Mouse (Mus musculus): ENCODE results near the gene Olfr1168. TPM values are rescaled to one million over a fixed set of nuclear protein-coding genes. Genes with fewer than 3 reads are reported as not detected.
"Not testable (repeated sequence)": the region's sequence is repeated elsewhere in the genome, so short reads cannot be mapped to it uniquely, and the experiment has no call there.

The Olfr1168 gene
- not detected in 2 replicates for polyA plus RNA-seq (2012; rRNA removed)

DNA sequence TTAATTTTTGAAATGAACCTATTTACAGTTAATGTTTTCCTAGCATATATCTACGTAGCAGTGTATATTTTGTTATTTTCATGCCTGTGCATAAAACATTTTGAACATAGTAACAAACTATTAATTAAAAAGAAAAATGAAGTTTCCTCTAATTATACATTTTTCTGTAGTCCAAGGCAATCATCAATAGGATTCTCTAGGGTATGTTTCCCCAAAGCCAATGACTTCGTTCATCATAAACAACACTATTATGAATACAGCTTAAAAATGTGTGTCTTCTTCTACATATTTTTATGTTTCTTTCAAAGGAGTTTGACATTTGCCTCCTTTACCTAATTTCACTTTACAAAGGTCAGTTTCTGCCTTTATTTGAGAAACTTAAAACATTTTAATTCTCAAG, at the start of gene Olfr1168:
Gene Olfr1168, plus strand, starts transcription at position 301 of the 400 bp plus-strand sequence.
- no peak for DNase-seq (ENCODE audit: low read depth)

DNA sequence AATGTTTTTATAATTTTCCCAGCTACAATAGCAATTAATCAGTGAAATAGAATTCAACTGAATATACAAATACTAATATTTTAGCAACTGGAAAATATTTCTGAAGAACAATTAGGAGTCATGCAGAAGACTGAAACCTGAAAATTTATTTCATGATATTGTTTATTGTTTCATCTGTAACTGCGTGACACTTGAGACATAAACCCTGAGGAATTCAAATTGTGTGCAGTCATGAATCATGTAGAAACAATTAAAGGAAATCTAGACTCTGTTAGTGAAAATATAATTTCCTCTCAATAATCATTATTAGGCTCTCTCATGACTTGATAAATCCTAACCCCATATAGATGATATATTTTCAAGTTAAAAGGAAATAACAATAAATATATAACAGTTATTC, 26.6 kb upstream of the Olfr1168 start, which contains the start of gene Olfr1167:
Gene Olfr1167, minus strand, starts transcription at position 101 of the 400 bp plus-strand sequence.
- DNase-seq (ENCODE audit: low read depth): not testable (repeated sequence)

DNA sequence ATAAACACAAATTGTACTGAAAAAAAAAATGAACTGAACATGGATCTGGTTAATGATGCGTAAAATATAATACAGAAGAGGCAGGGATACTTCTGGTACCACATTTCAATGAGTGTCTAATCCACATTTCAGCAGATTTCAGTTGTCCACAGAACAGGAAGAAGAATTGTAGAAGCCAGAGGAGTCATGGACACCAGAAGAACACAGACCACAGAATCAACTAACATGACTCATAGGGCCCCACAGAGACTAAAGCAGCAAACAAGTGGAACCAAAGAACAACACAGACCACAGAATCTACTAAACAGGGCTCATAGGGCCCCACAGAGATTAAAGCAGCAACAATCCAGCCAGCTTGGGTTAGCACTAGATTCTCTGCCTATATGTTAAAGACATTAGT, 39.1 kb downstream of the Olfr1168 start:
- no peak for DNase-seq (ENCODE audit: low read depth)

DNA sequence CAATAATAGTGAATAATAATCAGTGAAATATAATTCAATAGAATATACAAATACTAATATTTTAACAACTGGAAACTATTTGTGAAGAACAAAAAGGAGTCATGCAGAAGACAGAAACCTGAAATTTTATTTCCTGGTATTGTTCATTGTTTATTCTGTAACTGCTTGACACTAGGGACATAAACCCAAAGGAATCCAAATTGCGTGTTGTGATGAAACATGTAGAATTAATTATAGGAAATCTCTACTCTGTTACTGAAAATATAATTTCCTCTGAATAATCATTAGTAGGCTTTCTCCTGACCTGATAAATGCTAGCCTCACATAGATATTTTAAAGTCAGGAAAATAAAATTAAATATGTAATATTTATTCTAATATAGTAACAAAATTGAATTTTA, 46.6 kb downstream of the Olfr1168 start, which contains the start of gene Olfr1170:
Gene Olfr1170, minus strand, starts transcription at position 101 of the 400 bp plus-strand sequence.
- DNase-seq (ENCODE audit: low read depth): no peak

Other genes with a start within 250 kb of the Olfr1168 start
- not detected in 2 replicates for gene Olfr1155, start 236.7 kb upstream of the Olfr1168 start, polyA plus RNA-seq (2012; rRNA removed)
- not detected in 2 replicates for gene Olfr1156, start 228.8 kb upstream of the Olfr1168 start, polyA plus RNA-seq (2012; rRNA removed)
- gene Olfr1157, start 213.6 kb upstream of the Olfr1168 start, polyA plus RNA-seq (2012; rRNA removed): not detected in 2 replicates
- not detected in 2 replicates for gene Olfr74, start 207.2 kb upstream of the Olfr1168 start, polyA plus RNA-seq (2012; rRNA removed)
- not detected in 2 replicates for gene Olfr1158, start 191.8 kb upstream of the Olfr1168 start, polyA plus RNA-seq (2012; rRNA removed)
- not detected in 2 replicates for gene Olfr1160, start 173.6 kb upstream of the Olfr1168 start, polyA plus RNA-seq (2012; rRNA removed)
- not detected in 2 replicates for gene Olfr1161, start 159.1 kb upstream of the Olfr1168 start, polyA plus RNA-seq (2012; rRNA removed)
- not detected in 2 replicates for gene Olfr73, start 144.2 kb upstream of the Olfr1168 start, polyA plus RNA-seq (2012; rRNA removed)
- gene Olfr1162, start 130.8 kb upstream of the Olfr1168 start, polyA plus RNA-seq (2012; rRNA removed): not detected in 2 replicates
- not detected in 2 replicates for gene Olfr1163, start 110.0 kb upstream of the Olfr1168 start, polyA plus RNA-seq (2012; rRNA removed)
- gene Olfr1164, start 87.9 kb upstream of the Olfr1168 start, polyA plus RNA-seq (2012; rRNA removed): not detected in 2 replicates
- not detected in 2 replicates for gene Olfr1166, start 53.6 kb upstream of the Olfr1168 start, polyA plus RNA-seq (2012; rRNA removed)
- gene Olfr1167, start 26.7 kb upstream of the Olfr1168 start, polyA plus RNA-seq (2012; rRNA removed): not detected in 2 replicates
- not detected in 2 replicates for gene Olfr1170, start 46.5 kb downstream of the Olfr1168 start, polyA plus RNA-seq (2012; rRNA removed)
- not detected in 2 replicates for gene Olfr1173, start 98.0 kb downstream of the Olfr1168 start, polyA plus RNA-seq (2012; rRNA removed)
- gene Olfr1174-ps, start 133.3 kb downstream of the Olfr1168 start, polyA plus RNA-seq (2012; rRNA removed): not detected in 2 replicates
- gene Olfr1175-ps, start 145.3 kb downstream of the Olfr1168 start, polyA plus RNA-seq (2012; rRNA removed): not detected in 2 replicates
- gene Olfr1176, start 154.8 kb downstream of the Olfr1168 start, polyA plus RNA-seq (2012; rRNA removed): not detected in 2 replicates
- not detected in 2 replicates for gene Olfr1177-ps, start 164.6 kb downstream of the Olfr1168 start, polyA plus RNA-seq (2012; rRNA removed)
- gene Olfr1178, start 205.2 kb downstream of the Olfr1168 start, polyA plus RNA-seq (2012; rRNA removed): not detected in 2 replicates
- not detected in 2 replicates for gene Olfr1179, start 224.6 kb downstream of the Olfr1168 start, polyA plus RNA-seq (2012; rRNA removed)
- not detected in 2 replicates for gene Olfr1180, start 237.3 kb downstream of the Olfr1168 start, polyA plus RNA-seq (2012; rRNA removed)
- gene Olfr1181, start 244.3 kb downstream of the Olfr1168 start, polyA plus RNA-seq (2012; rRNA removed): not detected in 2 replicates

All from gonadal fat pad, adult 2 months (tissue).